Mouse (Mus musculus): ENCODE data around the gene Zbtb26. TPM values are rescaled to one million over a fixed set of nuclear protein-coding genes. Genes with fewer than 3 reads are reported as not detected.

The Zbtb26 gene
- polyA plus RNA-seq, 1 experiment from 2014 or later, result 4.7 TPM

Other genes with a start within 250 kb of the Zbtb26 start
- gene Olfr366, start 231.6 kb downstream of the Zbtb26 start, polyA plus RNA-seq (2015; fragmentation: Nextera tagmentation; extraction: Ambion mirVana), result not detected in 2 replicates
- not detected in 2 replicates for gene Olfr368, start 116.6 kb downstream of the Zbtb26 start, polyA plus RNA-seq (2015; fragmentation: Nextera tagmentation; extraction: Ambion mirVana)
- 58.0 and 59.3 TPM in 2 replicates for gene Pdcl, start 83.8 kb downstream of the Zbtb26 start, polyA plus RNA-seq (2015; fragmentation: Nextera tagmentation; extraction: Ambion mirVana)
- gene Rc3h2, start 20.2 kb downstream of the Zbtb26 start, polyA plus RNA-seq (2015; fragmentation: Nextera tagmentation; extraction: Ambion mirVana), result 8.9 and 12.4 TPM in 2 replicates
- gene Zbtb6, start within 50 bp of the Zbtb26 start, polyA plus RNA-seq (2015; fragmentation: Nextera tagmentation; extraction: Ambion mirVana), result 5.1 and 5.8 TPM in 2 replicates
- 19.8 and 25.7 TPM in 2 replicates for gene Rabgap1, start 144 bp upstream of the Zbtb26 start, polyA plus RNA-seq (2015; fragmentation: Nextera tagmentation; extraction: Ambion mirVana)
- gene Gpr21, start 73.2 kb upstream of the Zbtb26 start, polyA plus RNA-seq (2015; fragmentation: Nextera tagmentation; extraction: Ambion mirVana), result 0.19 and 0.29 TPM in 2 replicates

Data from thymus, postnatal 0 days (tissue).